Mouse (Mus musculus) embryonic facial prominence, embryonic 11.5 days (tissue): ENCODE measurements around the gene Brip1. TPM values are rescaled to one million over a fixed set of nuclear protein-coding genes. Genes with fewer than 3 reads are reported as not detected.

ENCODE experiments used
- ATAC-seq: fragments of 200-750 bp; cut with Nextera tagmentation; replicated peaks from 2 replicates; pipeline ENCODE4 v1.8.0; 2017; ENCODE audit warnings: low read depth; ENCODE audit not compliant: insufficient number of reproducible peaks, low FRiP score, low TSS enrichment
- DNase-seq: peaks from one replicate; pipeline ENCODE4 v3.0.0-alpha.2; 2015; ENCODE audit warnings: low spot score
- H3K27ac ChIP-seq: fragments of 300-500 bp; sonication (generic); replicated peaks from 2 replicates; pipeline ENCODE4 v1.5.1; 2014; ENCODE audit warnings: mild to moderate bottlenecking, low read depth, low read length, control low read depth
- H3K27me3 ChIP-seq: fragments of 300-500 bp; sonication (generic); 2 replicates; pipeline ENCODE4 v1.6.1; 2014; ENCODE audit warnings: mild to moderate bottlenecking, low read length, moderate library complexity, mixed read lengths; ENCODE audit not compliant: control insufficient read depth, insufficient read depth
- H3K36me3 ChIP-seq: fragments of 300-500 bp; sonication (generic); replicated peaks from 2 replicates; pipeline ENCODE4 v1.6.1; 2014; ENCODE audit warnings: low read depth, mild to moderate bottlenecking, low read length, moderate library complexity, mixed read lengths; ENCODE audit not compliant: control insufficient read depth, insufficient read depth
- H3K4me1 ChIP-seq: fragments of 300-500 bp; sonication (generic); 2 replicates; pipeline ENCODE4 v1.6.1; 2014; ENCODE audit warnings: low read length, mixed read lengths; ENCODE audit not compliant: control insufficient read depth, insufficient read depth
- H3K4me2 ChIP-seq: fragments of 300-500 bp; sonication (generic); 2 replicates; pipeline ENCODE4 v1.6.1; 2014; ENCODE audit warnings: low read depth, mild to moderate bottlenecking, control low read depth, low read length, moderate library complexity
- H3K4me3 ChIP-seq: fragments of 300-500 bp; sonication (generic); 2 replicates; pipeline ENCODE4 v1.5.1; 2014; ENCODE audit warnings: low read depth, low read length, control low read depth
- H3K9ac ChIP-seq: fragments of 300-500 bp; sonication (generic); replicated peaks from 2 replicates; pipeline ENCODE4 v1.6.1; 2014; ENCODE audit warnings: mild to moderate bottlenecking, control low read depth, low read length
- H3K9me3 ChIP-seq: fragments of 300-500 bp; sonication (generic); replicated peaks from 2 replicates; pipeline ENCODE4 v1.6.1; 2016; ENCODE audit warnings: mild to moderate bottlenecking, low read length, inconsistent platforms, mixed read lengths; ENCODE audit not compliant: control insufficient read depth
- WGBS: fragments of 180-500 bp; shearing (Covaris S2); extraction: QIAGEN DNeasy Blood & Tissue Kit; methylation state at CpG from one replicate; pipeline ENCODE4 v1.1.7; 2014; 5-methylcytosine and 5-hydroxymethylcytosine counted together
- polyA plus RNA-seq: library from polyadenylated mRNA; unstranded; fragments of >200 nt; fragmentation: Nextera tagmentation; extraction: Ambion mirVana; gene quantifications from 2 replicates; pipeline ENCODE4 v1.2.1, GENCODE M21; 2014

Brip1 gene
- polyA plus RNA-seq, 1 experiment from 2014 or later: 11.5 TPM

- no peaks in the 10 kb centered on the region for H3K4me1 ChIP-seq
- H3K27ac ChIP-seq: no peak overlapping the region
- no peaks in the 10 kb centered on the region for H3K36me3 ChIP-seq
- no peaks in the 10 kb centered on the region for H3K27me3 ChIP-seq
- DNase-seq (no peak), ATAC-seq (no peak)
- 77% methylated on average over 6 of the region's 6 CpGs for WGBS
- no peaks in the 10 kb centered on the region for H3K9me3 ChIP-seq
- H3K4me2 ChIP-seq: no peak overlapping the region
- H3K4me3 ChIP-seq: no peak overlapping the region
- no peak overlapping the region for H3K9ac ChIP-seq
These were observed 132.3 kb downstream of the Brip1 start for GRCm38 (mm10) chr11:86068651-86069050.

- WGBS: 77% methylated on average over 8 of the region's 8 CpGs
- Histone ChIP-seq H3K27me3 (no peaks in the 10 kb centered on the region), H3K9ac (no peak overlapping the region), H3K36me3 (no peaks in the 10 kb centered on the region), H3K27ac (no peak overlapping the region), H3K9me3 (no peaks in the 10 kb centered on the region), H3K4me2 (no peak overlapping the region), H3K4me3 (no peak overlapping the region), H3K4me1 (no peaks in the 10 kb centered on the region)
- DNase-seq (peak; percentile 44), ATAC-seq (no peak)
These were observed 133.8 kb downstream of the Brip1 start for GRCm38 (mm10) chr11:86067154-86067553.

- H3K9ac ChIP-seq: no peak overlapping the region
- H3K9me3 ChIP-seq: no peaks in the 10 kb centered on the region
- H3K4me1 ChIP-seq: no peaks in the 10 kb centered on the region
- no peaks in the 10 kb centered on the region for H3K27me3 ChIP-seq
- H3K36me3 ChIP-seq: no peaks in the 10 kb centered on the region
- 90% methylated on average over 5 of the region's 5 CpGs for WGBS
- no peak for DNase-seq
- no peak overlapping the region for H3K4me2 ChIP-seq
- no peak for ATAC-seq
- no peak overlapping the region for H3K27ac ChIP-seq
- no peak overlapping the region for H3K4me3 ChIP-seq
These were observed 136.1 kb downstream of the Brip1 start for GRCm38 (mm10) chr11:86064881-86065280.

DNA sequence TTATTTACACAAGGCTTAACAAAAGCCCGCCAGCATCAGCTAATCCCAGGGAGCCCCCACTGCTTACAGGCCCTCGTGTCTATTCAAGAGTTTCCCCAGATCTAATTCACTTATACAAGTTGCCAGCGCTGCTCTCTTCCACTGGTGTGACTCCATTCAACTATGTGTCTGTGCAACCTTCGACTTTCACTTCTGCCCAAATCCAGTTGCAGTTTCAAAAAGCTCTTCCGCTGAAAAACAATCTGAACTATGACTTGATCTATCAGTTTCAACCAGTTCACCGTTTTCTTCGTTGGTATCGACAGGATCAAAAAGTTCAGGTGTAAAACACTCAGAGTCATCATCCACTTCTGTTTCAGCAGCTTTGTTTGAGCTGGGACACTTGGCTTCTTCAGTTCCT is 139.8 kb downstream of the Brip1 start:
- no peak for DNase-seq
- no peaks in the 10 kb centered on the region for H3K27me3 ChIP-seq
- 87% methylated on average over 8 of the region's 8 CpGs for WGBS
- H3K36me3 ChIP-seq: no peaks in the 10 kb centered on the region
- H3K27ac ChIP-seq: no peak overlapping the region
- H3K4me3 ChIP-seq: no peak overlapping the region
- no peak overlapping the region for H3K4me2 ChIP-seq
- ATAC-seq: no peak
- H3K9ac ChIP-seq: no peak overlapping the region
- no peaks in the 10 kb centered on the region for H3K9me3 ChIP-seq
- H3K4me1 ChIP-seq: no peaks in the 10 kb centered on the region

- ATAC-seq: no peak
These were observed 141.9 kb downstream of the Brip1 start for GRCm38 (mm10) chr11:86059123-86059522.

DNA sequence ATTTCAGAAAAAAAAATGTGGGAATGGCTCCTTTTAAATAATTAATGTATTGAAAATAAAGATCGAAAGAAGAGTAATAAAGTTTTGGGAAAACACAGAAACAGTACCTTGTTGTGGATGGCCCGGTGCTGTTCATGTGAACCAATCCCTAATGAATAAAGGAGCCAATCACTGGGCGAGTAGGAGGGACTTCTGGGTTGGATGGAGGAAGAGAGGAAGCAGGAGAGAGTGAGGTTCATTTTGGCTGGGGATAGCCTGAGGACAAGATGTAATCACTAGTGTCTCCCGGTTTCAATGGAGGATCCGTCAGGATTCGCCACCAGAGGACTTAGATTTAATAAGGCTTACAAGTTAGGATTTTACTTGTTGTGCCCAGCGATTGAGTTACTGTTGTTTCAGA is 145.2 kb downstream of the Brip1 start:
- no peak overlapping the region for H3K9ac ChIP-seq
- H3K4me1 ChIP-seq: no peaks in the 10 kb centered on the region; the same call in 1 of the 2 replicates
- no peak overlapping the region for H3K4me2 ChIP-seq
- no peaks in the 10 kb centered on the region for H3K36me3 ChIP-seq
- H3K27ac ChIP-seq: no peak overlapping the region
- WGBS: 60% methylated on average over 7 of the region's 7 CpGs
- H3K4me3 ChIP-seq: no peak overlapping the region
- H3K9me3 ChIP-seq: no peaks in the 10 kb centered on the region
- no peak for ATAC-seq
- H3K27me3 ChIP-seq: no peaks in the 10 kb centered on the region
- DNase-seq: no peak

More at GRCm38 (mm10) chr11:86059123-86059522, 141.9 kb downstream of the Brip1 start:
- Histone ChIP-seq H3K36me3 (no peaks in the 10 kb centered on the region), H3K27me3 (no peaks in the 10 kb centered on the region), H3K9me3 (no peaks in the 10 kb centered on the region), H3K4me3 (no peak overlapping the region), H3K9ac (no peak overlapping the region), H3K4me2 (no peak overlapping the region), H3K27ac (no peak overlapping the region), H3K4me1 (no peaks in the 10 kb centered on the region)
- DNase-seq: no peak
- WGBS: 77% methylated on average over 4 of the region's 4 CpGs

DNA sequence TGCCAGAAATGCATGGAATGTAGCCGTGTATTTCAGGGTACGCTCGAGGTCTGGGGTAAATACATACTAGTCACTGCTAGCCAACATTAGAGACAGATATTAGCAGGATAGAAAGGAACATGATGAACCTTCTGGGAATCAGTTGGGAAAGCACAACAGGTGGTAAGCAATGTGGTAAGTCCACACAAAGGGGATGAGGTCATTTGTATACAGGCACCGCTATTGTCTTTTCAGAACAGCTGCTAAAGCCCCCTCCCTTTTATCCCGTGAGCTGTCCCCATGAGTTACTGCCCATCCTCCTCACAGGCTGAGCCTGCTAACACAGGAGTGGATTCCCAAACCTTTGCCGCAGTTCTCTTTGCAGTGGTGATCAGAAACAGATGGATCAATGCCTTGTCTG is 149.6 kb downstream of the Brip1 start:
- Histone ChIP-seq H3K27me3 (no peaks in the 10 kb centered on the region), H3K4me2 (peak overlapping the region; percentile 10; the same call in 1 of the 2 replicates), H3K9me3 (no peaks in the 10 kb centered on the region), H3K27ac (peak overlapping the region; percentile 73), H3K9ac (no peak overlapping the region), H3K4me3 (no peak overlapping the region), H3K4me1 (no peaks in the 10 kb centered on the region; the same call in 1 of the 2 replicates), H3K36me3 (no peaks in the 10 kb centered on the region)
- no peak for ATAC-seq
- DNase-seq: peak; percentile 62
- 15% methylated on average over 6 of the region's 6 CpGs for WGBS

DNA sequence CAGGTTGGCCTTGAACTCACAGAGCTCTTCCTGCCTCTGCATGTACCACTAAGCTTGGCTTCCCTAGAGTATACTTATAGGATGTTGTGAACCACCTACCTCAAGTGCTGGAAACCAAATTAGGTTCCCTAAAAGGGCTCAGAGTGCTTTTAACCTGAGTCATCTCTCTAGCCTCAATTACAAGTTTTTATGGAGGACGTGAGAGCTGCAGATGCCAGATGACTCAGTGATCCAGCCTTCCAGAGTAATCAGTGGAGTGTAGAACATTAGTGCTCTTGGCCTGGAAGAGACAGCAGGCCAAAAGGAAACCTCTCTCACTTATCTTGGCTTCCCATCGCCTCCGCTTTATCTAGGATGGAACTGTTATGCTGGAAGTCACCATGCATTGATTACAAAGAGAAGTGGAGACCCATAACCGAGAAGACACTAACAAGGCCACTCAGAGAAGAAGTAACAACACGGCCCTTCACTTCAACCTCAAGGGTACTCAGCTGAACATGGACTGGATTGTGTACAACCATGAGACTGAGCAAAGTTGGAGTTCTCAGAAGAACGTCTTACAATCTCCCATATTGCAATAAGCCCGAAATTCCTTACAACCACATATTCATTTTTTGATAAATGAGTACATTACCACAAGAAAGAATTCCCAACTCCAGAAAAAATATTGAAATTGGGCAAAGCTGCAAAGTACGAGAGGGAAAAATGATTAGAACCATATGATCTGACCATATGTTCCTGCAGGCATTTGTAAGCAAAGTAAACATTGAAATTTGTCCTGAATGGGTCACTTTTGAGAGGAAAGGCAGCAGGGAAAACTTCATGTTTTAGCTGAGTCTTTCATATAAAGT is 150.3 kb downstream of the Brip1 start:
- Histone ChIP-seq H3K9ac (no peak overlapping the region), H3K27me3 (no peaks in the 10 kb centered on the region), H3K4me3 (no peak overlapping the region), H3K36me3 (no peaks in the 10 kb centered on the region), H3K9me3 (no peaks in the 10 kb centered on the region), H3K27ac (peak overlapping the region; percentile 73), H3K4me2 (no peak overlapping the region), H3K4me1 (no peaks in the 10 kb centered on the region; the same call in 1 of the 2 replicates)
- WGBS: 70% methylated on average over 8 of the region's 8 CpGs
- DNase-seq (peak; percentile 57), ATAC-seq (no peak)
